Mouse (Mus musculus) heart, postnatal 14 days (tissue): ENCODE results near the gene Th. TPM values are rescaled to one million over a fixed set of nuclear protein-coding genes. Genes with fewer than 3 reads are reported as not detected.

Experiments used
- DNase-seq, 2 experiments: peaks; one replicate each; pipeline ENCODE4 v3.0.0; 2021 to 2022
- intact Hi-C: fragments of 180-260 bp; cut with DNase I; formaldehyde crosslinking; loops from one replicate; pipeline ENCODE4 v1.15.1; 2025
- long read RNA-seq, 2 experiments: library from polyadenylated mRNA; stranded (forward); transcript quantifications; one replicate each; pipeline ENCODE4 v2.0.0; 2021
- total RNA-seq, 2 experiments: library from RNA; stranded (reverse); gene quantifications; 2 replicates each; pipeline ENCODE4 v1.2.3; 2021

The Th gene
- not detected for total RNA-seq
- long read RNA-seq, experiment 1, result 0 reads
- long read RNA-seq, experiment 2, result 0 reads

DNA sequence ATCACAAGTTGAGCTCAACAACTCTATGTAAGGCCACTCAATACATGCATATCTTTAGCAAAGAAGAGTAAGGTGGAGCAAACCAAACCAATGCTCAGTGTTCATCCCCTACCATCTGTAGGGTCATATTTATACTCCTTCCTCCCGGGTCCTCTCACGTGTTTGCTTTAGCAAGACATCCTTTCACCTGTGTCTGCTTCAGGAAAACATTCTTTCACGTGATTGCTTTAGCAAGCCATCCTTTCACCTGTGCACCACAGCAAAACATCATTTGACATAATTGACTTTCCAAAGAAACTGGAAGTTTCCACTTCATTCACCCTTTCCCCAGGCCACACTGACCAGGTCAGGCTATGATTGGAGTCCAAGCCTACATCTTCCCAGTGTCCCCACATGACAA, at the start of gene Th:
Gene Th (minus strand): TSS at position 101 of the 400 bp plus-strand sequence.
- intact Hi-C loops, result no loop called here
- DNase-seq, result no peak

DNA sequence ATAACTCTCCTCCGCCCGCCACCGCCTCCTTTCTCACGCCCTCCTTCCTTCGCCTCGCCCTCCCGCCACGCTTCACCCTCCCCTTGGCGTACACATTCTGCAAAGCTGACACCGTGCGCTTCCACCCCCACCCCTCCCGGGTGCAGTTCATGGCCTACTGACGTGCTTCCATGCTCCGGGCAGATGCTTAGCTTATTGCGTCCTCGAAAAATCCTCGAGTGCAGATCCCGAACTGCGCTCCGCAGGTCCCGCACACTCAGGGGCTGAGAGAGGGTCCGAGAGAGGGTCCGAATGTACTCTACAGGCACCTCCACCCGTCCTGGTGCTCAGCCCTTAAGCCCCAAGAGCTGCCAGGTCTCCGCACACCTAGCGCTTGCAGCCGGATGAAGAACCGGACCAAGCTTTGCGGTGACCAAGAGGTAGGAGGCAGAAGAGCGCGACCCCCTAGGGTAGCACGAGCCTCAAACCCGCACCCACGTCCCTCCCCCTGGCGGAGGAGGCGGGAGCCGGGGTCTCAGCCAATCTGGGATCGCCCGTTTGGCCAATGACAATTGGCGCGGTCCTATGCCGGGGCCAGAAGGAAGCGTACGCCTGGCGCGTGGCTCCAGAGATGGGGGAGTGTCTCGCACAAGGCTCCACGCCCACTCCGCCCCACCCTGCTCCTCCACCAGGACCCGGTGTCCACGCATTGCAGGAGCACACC, 38.0 kb upstream of the Th start, which contains the start of gene Ascl2:
Gene Ascl2 (minus strand): TSS at position 456 of the 703 bp plus-strand sequence.
- intact Hi-C loops, result no loop called here
- peak; percentile 11 to 19 for DNase-seq

- DNase-seq, result peak; percentile 43 to 50
- intact Hi-C loops, result no loop called here
Observed at GRCm38 (mm10) chr7:142967884-142968808, 37.2 kb upstream of the Th start.

DNA sequence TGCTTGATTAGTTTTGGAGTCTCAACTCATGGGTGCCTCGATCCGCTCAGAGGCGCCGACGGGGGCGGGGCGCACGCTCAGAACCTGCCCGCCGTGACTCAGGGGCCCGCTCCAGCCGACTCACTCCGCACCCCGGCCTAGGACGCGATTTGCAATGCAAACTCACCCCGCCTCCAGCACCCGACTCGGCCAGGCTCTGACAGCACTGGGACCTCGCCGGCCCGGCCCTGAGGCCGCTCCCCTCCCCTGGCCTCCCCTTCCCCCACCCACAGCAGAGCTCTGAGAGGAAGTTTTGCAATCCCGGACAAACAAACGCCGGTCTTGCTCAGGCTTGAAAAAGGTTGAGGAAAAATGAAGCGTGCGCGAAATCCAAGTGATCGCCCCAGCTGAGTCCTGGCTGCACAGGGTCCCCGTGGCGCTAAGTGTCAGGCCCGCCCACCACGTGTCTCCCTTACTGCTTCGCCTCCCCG, 36.5 kb upstream of the Th start:
- DNase-seq, result peak; percentile 20 to 46
- intact Hi-C loops, result no loop called here

DNA sequence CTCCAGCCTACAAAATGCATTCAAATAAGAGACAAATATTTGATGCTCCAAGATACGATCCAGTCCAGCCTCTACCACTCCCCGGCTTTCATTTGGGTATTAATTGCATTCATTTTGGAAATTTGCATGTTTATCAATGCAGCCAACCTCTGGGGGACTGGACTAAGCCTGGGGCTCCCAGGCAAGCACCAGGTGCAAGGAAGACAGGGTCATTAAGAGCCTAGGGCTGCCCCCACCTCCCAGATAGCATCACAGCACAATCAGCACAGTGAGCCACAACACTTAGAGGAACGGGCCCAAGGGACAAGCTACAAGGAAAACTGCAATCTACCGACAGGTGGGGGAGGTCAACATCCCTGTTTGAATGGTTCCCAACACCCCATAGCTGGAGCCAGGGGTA, 28.8 kb upstream of the Th start:
- intact Hi-C loops, result no loop called here
- DNase-seq, result no peak

DNA sequence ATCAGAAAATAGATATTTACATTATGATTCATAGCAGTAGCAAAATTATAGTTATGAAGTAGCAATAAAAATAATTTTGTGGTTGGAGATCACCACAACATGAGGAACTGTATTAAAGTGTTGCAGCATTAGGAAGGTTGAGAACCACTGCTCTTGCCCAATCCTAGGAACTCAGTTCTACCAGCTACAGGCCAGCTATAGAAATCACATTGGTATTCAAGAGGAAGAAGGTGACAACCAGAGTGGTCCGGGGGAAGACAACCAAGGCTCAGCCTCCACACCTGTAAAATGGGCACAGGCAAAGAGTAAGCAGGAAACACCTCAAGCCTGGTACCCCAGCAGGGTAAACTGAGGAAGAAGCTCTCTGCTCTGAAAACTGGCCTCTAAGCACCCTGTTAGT, 27.9 kb upstream of the Th start:
- intact Hi-C loops, result no loop called here
- DNase-seq, result no peak

DNA sequence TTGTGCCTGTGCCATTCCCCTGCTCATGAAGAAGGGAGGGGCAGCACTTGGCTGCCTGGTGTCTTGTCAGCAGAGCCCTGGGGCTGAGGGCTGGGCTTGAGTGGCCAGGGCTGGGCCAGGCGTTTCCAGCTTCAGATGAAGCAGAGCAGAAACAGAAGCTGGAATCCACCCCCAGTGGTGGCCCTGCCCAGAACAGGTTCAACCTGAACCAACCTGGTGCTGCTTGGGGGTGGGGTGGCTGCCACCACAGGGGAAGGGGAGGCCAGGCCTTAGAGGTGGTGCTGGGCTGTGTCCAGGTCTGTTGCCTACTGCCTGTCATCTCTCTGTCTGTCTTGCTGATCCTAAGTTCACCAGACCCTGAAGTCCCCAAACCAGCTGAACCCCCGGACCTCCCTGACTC, 25.1 kb upstream of the Th start:
- no peak for DNase-seq
- intact Hi-C loops, result no loop called here

DNA sequence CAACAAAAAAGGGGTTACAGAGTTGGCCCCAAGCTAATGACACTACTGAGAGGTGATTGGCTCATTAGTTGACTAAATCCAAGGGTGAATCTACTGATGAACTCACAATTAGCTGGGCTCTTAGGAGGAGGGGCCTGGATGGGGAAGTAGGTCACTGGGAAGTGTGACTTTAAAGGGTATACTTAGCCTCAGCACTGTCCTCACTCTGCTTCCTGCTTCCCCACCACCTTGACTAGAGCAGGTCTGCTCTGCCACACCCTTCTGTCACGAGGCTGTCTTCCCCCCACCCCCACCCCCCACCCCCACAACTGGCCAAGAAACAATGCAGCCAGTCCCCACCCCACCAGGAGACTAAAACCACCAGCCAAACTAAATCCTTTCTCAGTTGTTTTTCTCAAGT, 18.6 kb upstream of the Th start:
- intact Hi-C loops, result no loop called here
- no peak for DNase-seq

DNA sequence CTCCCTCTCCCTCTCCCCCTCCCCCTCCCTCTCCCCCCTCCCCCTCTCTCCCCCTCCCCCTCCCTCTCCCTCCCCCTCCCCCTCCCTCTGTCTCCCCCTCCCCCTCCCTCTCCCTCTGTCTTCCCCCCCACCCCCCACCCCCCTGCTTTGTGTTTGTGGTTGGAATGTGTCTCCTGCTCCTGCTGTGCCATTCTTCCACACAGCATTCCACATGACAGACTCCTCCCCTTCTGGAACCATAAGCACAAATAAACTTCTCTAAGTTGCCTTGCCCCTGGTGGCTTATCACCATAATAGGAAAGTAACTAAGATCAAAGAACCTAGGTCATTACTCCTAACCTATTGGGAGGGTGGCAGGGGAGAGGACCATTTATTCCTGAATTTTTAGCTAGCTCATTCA, 6.7 kb upstream of the Th start:
- intact Hi-C loops, result no loop called here
- DNase-seq, result no peak

- DNase-seq, result no peak
- intact Hi-C loops, result no loop called here
Observed at GRCm38 (mm10) chr7:142935708-142936107, 4.8 kb upstream of the Th start.

- DNase-seq, result no peak
- intact Hi-C loops, result no loop called here
Observed at GRCm38 (mm10) chr7:142932469-142932868, 1.5 kb upstream of the Th start.

DNA sequence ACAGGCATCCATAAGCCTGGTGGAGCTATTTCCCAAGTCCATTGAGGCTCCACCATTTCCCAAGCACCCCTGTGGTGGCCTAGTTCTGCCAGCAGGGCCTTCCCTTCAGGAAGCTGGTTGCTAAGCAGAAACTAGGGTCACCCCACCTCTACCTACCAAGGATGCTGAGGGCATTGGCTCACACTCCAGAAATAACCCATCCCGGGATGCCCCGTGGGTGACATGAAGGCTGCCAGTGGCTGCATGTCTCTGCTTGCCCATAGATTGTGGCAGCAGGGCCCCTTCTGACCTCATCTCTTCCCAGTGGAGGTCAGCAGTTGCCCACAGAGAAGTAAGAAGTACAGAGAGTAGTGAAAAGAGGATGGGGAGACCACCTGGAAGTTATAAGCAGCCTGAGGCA, 1.4 kb downstream of the Th start:
- intact Hi-C loops, result no loop called here
- peak in 1 of 2 experiments; percentile 29 for DNase-seq

DNA sequence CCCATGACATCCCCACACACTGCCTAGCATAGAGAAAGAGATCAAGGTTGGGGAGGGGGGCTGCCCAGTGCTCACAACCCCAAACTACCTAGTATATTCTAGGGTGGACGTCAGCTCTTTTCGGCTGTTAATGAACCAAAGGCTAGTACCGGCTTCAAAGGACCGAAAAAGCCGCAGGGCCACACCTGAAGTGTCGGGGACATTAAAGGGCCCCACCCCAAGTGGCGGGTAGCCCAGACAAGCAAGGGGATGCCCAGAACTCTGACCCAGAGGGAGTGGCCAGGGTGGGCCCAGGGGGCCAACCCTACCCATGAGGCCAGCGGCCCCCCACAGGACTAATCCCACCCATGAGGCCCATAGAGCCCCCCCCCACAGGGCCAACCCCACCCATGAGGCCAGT, 3.6 kb downstream of the Th start:
- intact Hi-C loops, result no loop called here
- no peak for DNase-seq

DNA sequence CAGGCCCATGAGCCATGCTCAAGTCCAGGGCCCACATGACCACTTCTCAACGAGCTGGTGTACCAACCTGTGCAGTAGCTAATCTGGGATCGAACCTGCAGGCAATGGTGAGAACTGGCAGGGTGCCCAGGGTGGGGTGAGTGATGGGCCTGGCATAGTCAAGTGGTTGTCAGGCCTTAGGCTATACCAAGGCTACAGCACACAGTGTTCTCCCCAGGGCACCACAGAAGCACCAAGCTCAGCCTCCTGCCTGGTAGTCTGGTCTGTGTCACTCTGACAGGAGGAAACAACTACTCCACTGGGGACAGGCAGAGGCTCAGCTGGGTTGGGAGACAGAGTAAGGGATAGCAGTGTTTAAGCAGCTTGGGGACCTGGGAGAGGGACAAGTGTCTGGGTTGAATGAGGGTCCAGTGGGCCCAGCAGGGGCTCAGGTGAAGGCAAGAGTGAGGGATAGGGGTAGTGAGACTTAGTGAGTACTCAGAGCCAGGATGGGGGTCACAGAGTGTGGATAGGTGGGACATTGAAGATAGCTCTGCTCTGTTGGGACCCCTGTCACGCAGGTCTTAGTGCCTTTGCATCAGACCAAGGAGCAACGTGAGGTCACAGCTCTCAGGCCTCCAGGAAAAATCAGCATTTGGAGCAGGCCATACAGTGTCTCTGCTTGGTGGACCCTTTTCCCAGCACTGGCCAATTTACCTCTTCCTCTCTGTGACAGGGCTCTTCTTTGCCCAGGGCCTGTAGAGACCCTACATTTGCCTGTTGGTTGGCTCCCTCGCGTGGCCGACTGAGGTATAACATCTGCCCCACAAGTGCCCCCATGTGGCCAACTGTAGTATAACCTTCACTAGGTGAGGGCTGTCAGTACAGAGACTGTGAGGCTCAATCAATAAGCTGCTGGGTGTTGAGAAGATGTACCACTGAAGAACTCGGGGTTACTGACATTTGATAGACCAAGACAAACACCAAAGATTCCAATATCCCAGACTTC, 12.0 kb downstream of the Th start:
- intact Hi-C loops, result loop anchor here (1.0 to 2.0 kb wide), 2 partner anchors 25 to 168 kb away; no protein-coding TSS in a partner anchor

GRCm38 (mm10) chr7:142917659-142918058, 13.3 kb downstream of the Th start:
- DNase-seq, result no peak
- intact Hi-C loops, result loop anchor here (2.0 kb wide), 1 partner anchor 169 kb away; no protein-coding TSS in a partner anchor

More for the DNA sequence above, 12.0 kb downstream of the Th start:
- DNase-seq, result peak; percentile 81 to 88

DNA sequence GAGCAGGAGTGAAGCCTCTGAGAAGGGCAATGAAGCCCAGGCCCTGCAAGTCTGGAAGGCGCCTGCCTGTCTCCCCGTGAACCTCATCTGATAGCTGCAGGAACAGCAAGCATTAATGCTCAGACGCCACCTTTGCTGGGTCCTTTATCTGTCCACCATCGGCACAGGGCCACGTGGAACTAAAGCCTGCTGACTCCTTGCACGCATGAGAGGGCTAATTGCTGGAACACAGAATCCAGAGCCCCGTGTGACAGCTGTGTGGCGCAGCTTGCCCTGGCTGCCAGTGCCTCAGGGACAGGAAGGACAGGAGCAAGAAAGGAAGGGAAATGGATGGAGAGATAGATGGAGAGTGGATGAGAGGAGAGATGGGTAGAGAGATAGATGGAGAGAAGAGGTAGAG, 14.8 kb downstream of the Th start:
- intact Hi-C loops, result no loop called here

GRCm38 (mm10) chr7:142911682-142912081, 19.2 kb downstream of the Th start:
- no peak for DNase-seq
- intact Hi-C loops, result no loop called here

More for the DNA sequence above, 14.8 kb downstream of the Th start:
- no peak for DNase-seq

- intact Hi-C loops, result no loop called here
- DNase-seq, result no peak
Observed at GRCm38 (mm10) chr7:142910104-142910503, 20.8 kb downstream of the Th start.

- DNase-seq, result no peak
- intact Hi-C loops, result no loop called here
Observed at GRCm38 (mm10) chr7:142909622-142910021, 21.3 kb downstream of the Th start.

- DNase-seq, result no peak
- intact Hi-C loops, result no loop called here
Observed at GRCm38 (mm10) chr7:142905606-142906005, 25.3 kb downstream of the Th start.
